Mouse (Mus musculus): ENCODE data around the gene Rassf1. TPM values are rescaled to one million over a fixed set of nuclear protein-coding genes. Genes with fewer than 3 reads are reported as not detected.
"Not testable (repeated sequence)": the region's sequence is repeated elsewhere in the genome, so short reads cannot be mapped to it uniquely, and the experiment has no call there.

Rassf1 gene
- polyA plus RNA-seq, 1 experiment: 24.4 TPM

DNA sequence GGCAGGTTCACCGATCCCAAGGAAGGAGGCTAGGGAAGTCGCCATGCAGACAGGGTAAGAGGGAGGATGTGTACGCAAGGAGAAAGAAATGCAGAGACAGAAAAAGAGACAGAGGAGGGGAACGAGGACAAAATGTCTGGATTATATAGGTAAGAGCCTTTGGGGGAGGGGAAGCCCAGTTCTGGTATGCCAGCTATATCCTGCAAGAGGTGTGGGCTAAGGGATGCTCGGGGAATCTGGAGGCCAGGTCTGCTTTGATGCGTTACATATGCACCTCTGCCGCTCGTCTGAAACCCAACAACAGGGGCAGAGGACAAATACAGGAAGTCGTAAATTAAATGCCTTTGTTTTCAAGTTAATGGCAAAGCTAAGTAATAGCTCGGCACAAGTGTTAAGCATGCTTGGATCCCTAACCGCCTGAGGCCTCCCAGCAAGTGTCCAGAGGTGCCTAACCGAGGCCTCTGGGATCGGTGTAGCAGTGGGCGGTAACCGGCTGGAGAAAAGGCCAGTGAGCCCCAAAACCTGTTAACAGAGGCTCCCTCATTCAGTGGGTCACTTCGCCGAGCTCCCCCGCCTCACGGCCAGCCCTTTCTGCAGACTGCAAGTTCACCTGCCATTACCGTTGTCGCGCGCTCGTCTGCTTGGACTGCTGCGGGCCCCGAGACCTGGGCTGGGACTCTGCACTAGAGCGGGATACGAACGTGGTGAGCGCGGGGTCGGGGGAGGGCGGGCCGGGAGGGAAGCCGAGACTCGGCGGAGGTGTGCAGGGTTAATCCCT lies 2.4 kb downstream of the Rassf1 start:
- no peak for TF ChIP-seq CTCF (IDR thresholded peaks at IDR 0.05; ENCODE audit: extremely low read depth, insufficient read depth, low read length)
- no peak for TF ChIP-seq POLR2A (IDR thresholded peaks at IDR 0.05; ENCODE audit: extremely low read depth, insufficient read depth, low read length)
- Histone ChIP-seq H3K27ac (ENCODE audit: insufficient read depth, low read length) (no peak overlapping the region), H3K4me1 (ENCODE audit: control insufficient read depth, insufficient read depth, low read length) (peaks cover 1% of the 10 kb centered on the region; the same call in 1 of the 2 replicates), H3K4me3 (ENCODE audit: insufficient read depth, low read length) (peak overlapping the region; percentile 66)

DNA sequence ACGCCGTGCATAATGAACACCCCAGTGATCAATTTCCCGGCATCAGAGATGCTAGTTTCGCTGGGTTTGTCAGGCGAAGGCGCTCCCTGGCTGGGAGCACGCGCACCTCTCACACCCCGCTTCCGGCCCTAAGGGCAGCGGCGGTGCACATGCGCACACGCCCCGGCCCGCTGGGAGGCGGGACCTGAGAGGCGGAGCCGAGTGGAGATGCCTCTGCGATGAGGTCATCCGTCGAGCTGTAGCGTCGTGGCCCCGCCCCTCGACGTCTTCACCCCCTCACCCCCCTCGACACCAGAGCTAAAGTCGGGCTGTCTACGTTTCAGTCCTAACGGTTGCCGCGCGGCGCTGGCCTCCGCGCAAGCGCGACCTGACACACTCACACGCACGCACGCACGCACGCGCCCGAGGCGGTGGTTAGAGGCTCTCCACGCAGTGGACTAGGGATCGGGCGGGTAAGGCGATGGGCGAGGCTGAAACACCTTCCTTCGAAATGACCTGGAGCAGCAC lies 3.0 kb downstream of the Rassf1 start:
- Histone ChIP-seq H3K27ac (ENCODE audit: insufficient read depth, low read length) (peak overlapping the region; percentile 61), H3K4me3 (ENCODE audit: insufficient read depth, low read length) (peak overlapping the region; percentile 66), H3K4me1 (ENCODE audit: control insufficient read depth, insufficient read depth, low read length) (peaks cover 1% of the 10 kb centered on the region; the same call in 1 of the 2 replicates)
- no peak for TF ChIP-seq CTCF (IDR thresholded peaks at IDR 0.05; ENCODE audit: extremely low read depth, insufficient read depth, low read length)
- TF ChIP-seq POLR2A (IDR thresholded peaks at IDR 0.05; ENCODE audit: extremely low read depth, insufficient read depth, low read length): peak; percentile 90

GRCm38 (mm10) chr9:107555031-107555457 lies 3.7 kb downstream of the Rassf1 start:
- H3K4me1 ChIP-seq (ENCODE audit: control insufficient read depth, insufficient read depth, low read length): peaks cover 1% of the 10 kb centered on the region; the same call in 1 of the 2 replicates
- peak overlapping the region; percentile 61; the same call in 1 of the 2 replicates for H3K27ac ChIP-seq (ENCODE audit: insufficient read depth, low read length)
- peak overlapping the region; percentile 66 for H3K4me3 ChIP-seq (ENCODE audit: insufficient read depth, low read length)
- TF ChIP-seq POLR2A (IDR thresholded peaks at IDR 0.05; ENCODE audit: extremely low read depth, insufficient read depth, low read length) (no peak), CTCF (IDR thresholded peaks at IDR 0.05; ENCODE audit: extremely low read depth, insufficient read depth, low read length) (no peak)

GRCm38 (mm10) chr9:107555701-107556100 lies 4.3 kb downstream of the Rassf1 start:
- no peak for TF ChIP-seq POLR2A (IDR thresholded peaks at IDR 0.05; ENCODE audit: extremely low read depth, insufficient read depth, low read length)
- no peak for TF ChIP-seq CTCF (IDR thresholded peaks at IDR 0.05; ENCODE audit: extremely low read depth, insufficient read depth, low read length)
- H3K27ac ChIP-seq (ENCODE audit: insufficient read depth, low read length): no peak overlapping the region
- H3K4me3 ChIP-seq (ENCODE audit: insufficient read depth, low read length): peak overlapping the region; percentile 66
- peaks cover 1% of the 10 kb centered on the region; the same call in 1 of the 2 replicates for H3K4me1 ChIP-seq (ENCODE audit: control insufficient read depth, insufficient read depth, low read length)

- Histone ChIP-seq H3K4me3 (ENCODE audit: insufficient read depth, low read length) (no peak overlapping the region), H3K27ac (ENCODE audit: insufficient read depth, low read length) (no peak overlapping the region), H3K4me1 (ENCODE audit: control insufficient read depth, insufficient read depth, low read length) (peaks cover 1% of the 10 kb centered on the region; the same call in 1 of the 2 replicates)
- no peak for TF ChIP-seq CTCF (IDR thresholded peaks at IDR 0.05; ENCODE audit: extremely low read depth, insufficient read depth, low read length)
- no peak for TF ChIP-seq POLR2A (IDR thresholded peaks at IDR 0.05; ENCODE audit: extremely low read depth, insufficient read depth, low read length)
Measured at GRCm38 (mm10) chr9:107556346-107556745, 5.0 kb downstream of the Rassf1 start.

DNA sequence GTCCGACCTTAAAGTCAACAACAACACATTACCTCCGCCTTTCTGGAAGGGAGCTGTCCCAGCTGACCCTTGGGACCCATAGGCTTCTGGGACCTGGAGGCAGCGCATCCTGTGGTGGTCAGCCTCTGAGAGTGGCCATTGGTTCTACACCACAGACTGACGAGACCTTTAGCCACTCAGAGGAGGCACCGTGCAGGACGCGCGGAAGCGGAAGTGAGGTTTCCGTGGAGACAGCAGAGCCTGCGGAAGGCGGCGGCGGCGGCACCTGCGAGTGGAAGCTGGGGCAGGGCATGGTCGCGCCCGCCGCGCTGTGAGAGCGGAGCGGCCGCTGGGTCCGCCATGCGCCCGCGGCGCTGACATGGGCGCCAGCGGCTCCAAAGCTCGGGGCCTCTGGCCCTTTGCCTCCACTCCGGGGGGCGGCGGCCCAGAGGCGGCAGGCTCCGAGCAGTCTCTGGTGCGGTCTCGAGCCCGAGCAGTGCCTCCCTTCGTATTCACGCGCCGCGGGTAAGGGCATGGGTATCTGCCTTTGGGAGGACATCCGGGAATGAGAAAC lies 11.8 kb downstream of the Rassf1 start, which contains the start of gene Tusc2:
Tusc2 (plus strand) TSS at position 227 of the 553 bp plus-strand sequence.
- Histone ChIP-seq H3K27ac (ENCODE audit: insufficient read depth, low read length) (no peak within 1 kb of the TSS), H3K4me1 (ENCODE audit: control insufficient read depth, insufficient read depth, low read length) (peaks cover 4% of the 10 kb centered on the region; the same call in 1 of the 2 replicates), H3K4me3 (ENCODE audit: insufficient read depth, low read length) (peak within 1 kb of the TSS; percentile 36)
- TF ChIP-seq POLR2A (IDR thresholded peaks at IDR 0.05; ENCODE audit: extremely low read depth, insufficient read depth, low read length): peak; percentile 90
- no peak for TF ChIP-seq CTCF (IDR thresholded peaks at IDR 0.05; ENCODE audit: extremely low read depth, insufficient read depth, low read length)

DNA sequence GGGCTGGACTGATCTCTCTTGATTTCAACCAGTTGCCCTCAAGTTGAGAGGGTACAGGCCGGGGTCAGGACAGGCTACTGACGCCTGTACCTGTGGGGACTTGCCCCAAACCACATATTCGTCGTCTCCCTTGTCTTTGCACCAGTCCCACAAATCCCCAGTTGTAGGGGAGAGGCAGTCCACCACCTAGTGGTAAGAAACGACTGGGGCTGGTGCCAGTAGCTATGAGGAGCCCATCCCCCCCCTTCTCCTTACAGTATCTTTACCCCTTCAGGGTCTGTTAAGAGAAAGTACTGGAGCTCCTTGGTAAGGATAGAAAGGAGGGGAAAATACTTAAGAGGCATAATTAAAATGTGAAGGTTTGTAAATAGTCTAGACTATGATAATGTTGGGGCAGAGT lies 14.2 kb downstream of the Rassf1 start:
- not testable (repeated sequence) for H3K4me3 ChIP-seq (ENCODE audit: insufficient read depth, low read length); H3K27ac ChIP-seq (ENCODE audit: insufficient read depth, low read length)
- peaks cover 11% of the 10 kb centered on the region for H3K4me1 ChIP-seq (ENCODE audit: control insufficient read depth, insufficient read depth, low read length)

DNA sequence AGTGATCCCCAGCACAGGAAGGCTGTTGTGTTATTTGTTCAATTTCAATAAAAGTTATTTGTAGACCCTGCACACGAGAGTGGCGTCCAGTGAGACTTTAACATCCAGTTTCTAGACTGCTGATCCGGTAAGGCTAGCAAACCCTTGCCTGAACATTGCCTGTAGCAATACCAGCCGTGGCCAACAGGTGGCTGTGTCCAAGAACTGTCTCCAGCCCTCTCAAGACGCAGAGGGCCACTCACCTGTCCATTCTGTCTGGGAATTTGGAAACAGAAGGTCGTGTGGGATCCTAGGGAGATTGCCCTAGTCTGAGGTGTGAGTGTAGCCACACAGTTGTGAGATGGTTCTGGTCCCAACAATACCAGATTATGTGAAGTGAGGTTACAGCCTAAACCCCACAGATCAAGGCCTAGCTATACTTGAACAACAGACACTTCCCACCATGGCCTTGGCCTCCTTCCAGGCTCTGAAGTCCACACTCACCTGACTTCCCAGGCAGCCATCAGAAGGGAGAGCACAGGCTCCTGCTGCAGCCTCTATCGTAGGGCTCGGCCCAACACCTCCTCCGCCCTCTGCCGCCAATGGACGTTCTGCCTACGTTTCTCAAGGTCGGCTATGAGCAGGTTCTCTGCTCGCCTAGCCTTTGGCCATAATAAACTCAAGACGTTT lies 14.8 kb downstream of the Rassf1 start:
- Histone ChIP-seq H3K27ac (ENCODE audit: insufficient read depth, low read length) (peak overlapping the region; percentile 51), H3K4me3 (ENCODE audit: insufficient read depth, low read length) (no peak overlapping the region), H3K4me1 (ENCODE audit: control insufficient read depth, insufficient read depth, low read length) (peaks cover 11% of the 10 kb centered on the region)
- peak; percentile 80 for TF ChIP-seq CTCF (IDR thresholded peaks at IDR 0.05; ENCODE audit: extremely low read depth, insufficient read depth, low read length)
- TF ChIP-seq POLR2A (IDR thresholded peaks at IDR 0.05; ENCODE audit: extremely low read depth, insufficient read depth, low read length): no peak

GRCm38 (mm10) chr9:107566855-107567254 lies 15.5 kb downstream of the Rassf1 start:
- TF ChIP-seq POLR2A (IDR thresholded peaks at IDR 0.05; ENCODE audit: extremely low read depth, insufficient read depth, low read length) (0 out of 2 replicates have a peak, but pooled peaks have one; percentile 24), CTCF (IDR thresholded peaks at IDR 0.05; ENCODE audit: extremely low read depth, insufficient read depth, low read length) (no peak)
- Histone ChIP-seq H3K4me1 (ENCODE audit: control insufficient read depth, insufficient read depth, low read length) (peaks cover 11% of the 10 kb centered on the region), H3K27ac (ENCODE audit: insufficient read depth, low read length) (no peak overlapping the region), H3K4me3 (ENCODE audit: insufficient read depth, low read length) (no peak overlapping the region)

Data from cortical plate, adult 2 months (tissue).